Mouse (Mus musculus): ENCODE results near the gene Ermard.

GRCm38 (mm10) chr17:15134905-15135669 is 94.1 kb downstream of the Ermard start:
- TF ChIP-seq POLR2A (IDR thresholded peaks at IDR 0.05; ENCODE audit: insufficient read length, low read depth) = no peak
- no peak for TF ChIP-seq E2F4 (IDR thresholded peaks at IDR 0.05; ENCODE audit: insufficient read depth)
- TF ChIP-seq TCF12 (IDR thresholded peaks at IDR 0.05; ENCODE audit: insufficient read depth, poor library complexity, severe bottlenecking) = no peak
- TF ChIP-seq SRF (IDR thresholded peaks at IDR 0.05; ENCODE audit: control insufficient read depth, insufficient read length, low read depth) = no peak
- no peak for TF ChIP-seq MAX (IDR thresholded peaks at IDR 0.05; ENCODE audit: low read depth)

Measured in myocyte (in vitro differentiated cells).